Mouse (Mus musculus): Measurements from ENCODE around the gene Krt17.
"Not testable (repeated sequence)": the region's sequence is repeated elsewhere in the genome, so short reads cannot be mapped to it uniquely, and the experiment has no call there.

The Krt17 gene

DNA sequence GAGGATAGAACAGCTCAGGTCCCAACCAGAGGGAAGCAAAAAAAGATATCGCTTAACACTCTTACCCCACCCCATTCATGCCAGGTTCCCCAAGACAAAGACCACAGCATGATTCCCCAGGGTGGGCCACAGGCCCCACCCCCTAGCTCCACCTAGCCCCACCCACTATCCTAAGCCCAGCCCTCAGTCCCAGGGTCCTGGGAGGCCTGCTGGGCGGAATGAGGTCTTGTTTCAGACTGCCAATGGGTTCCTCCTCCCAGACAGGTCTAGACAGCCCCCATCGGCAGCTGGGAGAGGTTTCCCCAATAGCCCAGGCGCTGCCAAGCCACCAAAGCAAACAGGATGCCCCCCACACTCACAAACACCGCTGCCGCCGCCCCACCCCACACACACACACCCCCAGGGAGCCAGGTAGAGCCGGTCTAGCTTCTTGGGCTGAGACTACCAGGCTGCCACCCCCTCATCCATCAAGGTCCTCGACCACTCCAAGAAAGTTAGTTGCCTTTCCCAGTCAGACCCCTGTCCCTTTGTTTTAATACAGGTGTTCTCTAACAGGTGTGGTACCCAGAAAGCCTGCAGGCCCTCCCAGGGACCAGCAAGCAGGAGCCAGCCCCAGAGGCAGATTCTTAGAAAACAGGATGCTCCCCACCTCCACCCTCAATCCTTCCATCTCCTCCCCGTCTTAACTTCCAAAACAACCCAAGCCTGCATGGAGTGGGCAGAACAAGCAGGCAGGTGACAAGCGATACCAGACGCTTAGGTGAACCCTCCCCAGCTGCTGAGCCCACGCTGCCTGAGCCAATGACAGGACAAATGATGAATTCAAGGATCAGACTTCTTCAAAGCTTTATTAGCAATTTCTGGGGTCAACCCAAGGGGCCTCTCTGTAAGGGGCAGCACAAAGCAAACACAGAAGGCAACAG lies 1.5 kb upstream of the Krt17 start:
- no peak for DNase-seq

DNA sequence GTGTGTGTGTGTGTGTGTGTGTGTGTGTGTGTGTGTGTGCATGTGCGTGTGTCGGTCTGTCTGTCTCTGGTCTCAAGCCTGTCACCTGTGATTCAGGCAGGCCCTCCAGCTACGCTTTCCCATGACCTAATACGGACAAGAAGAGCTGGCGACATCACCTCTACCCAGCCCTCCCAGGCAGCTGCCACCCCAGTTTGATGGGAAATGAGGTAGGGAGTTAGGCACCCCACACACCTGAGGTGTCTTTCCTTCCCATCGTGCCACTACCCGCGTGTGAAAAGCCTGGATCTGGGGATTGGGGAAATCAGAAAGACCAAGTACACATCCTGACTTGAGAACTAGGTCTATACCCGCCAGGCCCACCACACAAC lies 391 bp upstream of the Krt17 start:
- no peak for DNase-seq

DNA sequence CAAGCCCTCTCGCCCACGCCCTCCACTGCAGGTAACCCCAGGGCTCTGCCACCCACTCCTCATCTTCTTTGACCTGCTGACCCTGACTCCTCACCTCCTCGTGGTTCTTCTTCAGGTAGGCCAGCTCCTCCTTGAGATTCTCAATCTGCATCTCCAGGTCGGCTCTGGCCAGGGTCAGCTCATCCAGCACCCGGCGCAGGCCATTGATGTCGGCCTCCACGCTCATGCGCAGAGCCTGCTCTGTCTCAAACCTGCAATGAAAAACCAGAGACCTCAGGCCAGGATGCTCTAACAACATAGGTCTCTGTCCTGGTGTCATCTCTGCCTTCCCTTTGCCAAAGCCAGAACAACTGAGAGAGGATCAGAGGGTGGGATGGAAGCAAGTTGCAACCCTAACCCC lies 1.8 kb downstream of the Krt17 start:
- DNase-seq: no peak

DNA sequence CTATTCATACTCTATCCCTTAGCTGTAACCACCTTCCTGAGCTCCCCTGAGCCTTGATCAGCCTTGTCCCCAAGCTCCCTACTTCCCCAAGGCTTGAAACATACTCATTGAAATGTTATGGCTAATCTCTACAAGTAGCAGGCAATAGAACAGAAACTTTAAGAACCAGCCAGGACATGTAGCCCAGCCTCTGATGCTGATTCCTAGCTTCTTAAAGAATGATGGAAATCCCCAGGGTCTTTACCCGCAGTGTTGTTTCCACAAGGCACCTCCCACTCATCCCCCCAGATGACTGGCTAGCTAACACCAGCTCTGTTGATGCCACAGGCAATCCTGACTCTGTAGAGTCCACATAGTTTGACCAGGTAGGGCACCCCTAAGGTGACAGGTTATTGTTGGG lies 2.9 kb downstream of the Krt17 start:
- no peak for DNase-seq

DNA sequence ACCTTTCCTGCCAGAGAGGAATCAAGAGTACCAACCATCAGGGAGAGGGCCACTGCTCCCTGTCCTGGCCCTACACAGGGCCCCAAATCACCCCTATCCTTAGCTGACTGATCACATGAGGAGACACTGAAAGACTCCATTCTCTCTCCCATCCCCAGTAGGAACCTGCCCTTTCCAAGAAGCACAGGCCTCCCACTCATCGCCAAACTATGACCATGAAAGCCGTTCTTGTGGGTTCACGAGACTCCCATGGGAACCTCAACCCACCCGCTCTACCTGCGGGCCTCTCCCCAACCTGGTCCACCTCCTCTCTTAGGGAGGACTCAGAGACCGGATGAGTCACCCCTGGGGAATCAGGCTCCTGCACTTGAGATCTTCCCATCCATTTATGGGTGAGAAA lies 5.3 kb downstream of the Krt17 start:
- DNase-seq: no peak

DNA sequence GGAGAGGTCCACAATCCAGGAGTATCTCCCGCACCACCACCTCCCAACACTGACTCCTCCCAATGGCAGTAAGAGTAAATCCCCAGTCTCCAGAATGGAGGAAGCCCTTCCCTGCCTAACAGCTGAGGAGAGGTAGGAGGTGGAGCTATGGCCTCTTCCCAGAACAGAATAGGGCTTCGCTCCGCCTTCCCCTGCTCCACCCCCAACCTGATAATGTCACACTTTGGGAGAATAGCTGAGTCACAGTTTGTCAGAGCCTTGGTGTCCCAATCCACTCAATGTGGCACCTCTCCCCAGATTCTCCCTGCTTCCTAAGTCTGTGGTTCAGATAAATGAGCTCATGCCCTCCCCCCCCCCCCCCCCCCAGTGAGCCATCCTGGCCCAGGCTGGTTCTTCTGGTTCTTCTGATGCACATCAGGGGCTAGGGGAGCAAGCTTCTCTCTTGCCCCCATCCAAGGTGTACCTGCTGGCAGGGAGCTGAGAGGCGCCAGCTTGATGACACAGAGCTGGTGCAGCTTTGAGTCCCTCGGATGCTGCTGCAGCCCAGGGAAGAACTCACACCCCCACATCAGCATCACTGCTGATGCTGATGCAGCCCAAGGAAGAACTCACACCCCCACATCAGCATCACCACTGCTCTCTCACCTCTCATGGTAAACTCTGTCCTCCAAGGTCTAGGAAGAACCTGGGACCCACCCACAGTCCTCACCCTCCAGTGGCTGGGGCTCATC lies 6.3 kb downstream of the Krt17 start:
- DNase-seq: no peak

DNA sequence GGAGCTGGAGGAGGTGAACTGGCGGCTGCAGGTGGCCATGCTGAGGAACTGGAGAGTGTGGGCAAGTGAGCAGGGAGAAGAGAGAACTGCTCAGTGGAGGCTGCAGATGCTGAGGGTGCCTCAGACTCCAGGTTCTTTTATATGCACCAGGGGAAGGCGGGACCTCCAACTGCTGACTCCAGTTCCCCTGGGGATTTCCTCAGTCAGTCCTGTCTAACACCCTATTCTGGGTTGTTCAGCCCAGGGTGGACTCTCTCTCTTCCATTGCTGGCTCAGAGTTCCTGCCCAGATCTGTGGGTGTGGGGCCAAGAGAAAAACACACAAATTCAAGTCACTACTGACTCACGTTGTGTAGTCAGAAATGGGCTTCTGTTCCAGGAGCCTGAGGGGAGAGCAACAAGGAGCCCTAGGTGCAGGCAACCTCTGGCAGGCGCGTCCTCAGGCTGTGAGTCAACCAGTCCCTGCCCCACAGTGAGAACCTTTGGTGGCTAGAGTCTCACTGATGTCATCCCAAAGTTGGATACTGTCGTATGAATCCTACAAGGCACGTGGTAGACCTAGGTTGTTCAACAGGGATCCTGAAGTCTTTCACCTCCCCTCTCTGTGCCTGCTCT lies 11.9 kb downstream of the Krt17 start, which contains the start of gene Krt16:
TSS of gene Krt16 (minus strand) at position 51 of the 614 bp plus-strand sequence.
- no peak for DNase-seq

DNA sequence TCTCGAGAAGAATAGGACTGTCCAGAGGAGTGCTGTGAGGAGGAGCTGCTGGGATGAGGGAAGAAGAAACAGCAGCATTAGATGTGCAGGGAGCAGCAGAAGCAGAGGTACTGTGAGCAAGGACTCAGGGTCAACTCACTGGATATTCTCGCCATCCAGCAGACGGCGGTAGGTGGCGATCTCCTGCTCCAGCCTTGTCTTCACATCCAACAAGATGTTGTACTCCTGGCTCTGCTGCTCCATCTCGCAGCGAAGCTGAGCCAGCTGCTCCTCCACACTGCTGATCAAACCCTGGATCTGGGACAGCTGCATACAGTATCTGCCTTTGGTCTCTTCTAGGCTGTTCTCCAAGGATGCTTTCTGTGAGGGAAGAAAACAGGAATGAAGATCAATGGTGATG lies 14.4 kb downstream of the Krt17 start:
- DNase-seq: not testable (repeated sequence)

DNA sequence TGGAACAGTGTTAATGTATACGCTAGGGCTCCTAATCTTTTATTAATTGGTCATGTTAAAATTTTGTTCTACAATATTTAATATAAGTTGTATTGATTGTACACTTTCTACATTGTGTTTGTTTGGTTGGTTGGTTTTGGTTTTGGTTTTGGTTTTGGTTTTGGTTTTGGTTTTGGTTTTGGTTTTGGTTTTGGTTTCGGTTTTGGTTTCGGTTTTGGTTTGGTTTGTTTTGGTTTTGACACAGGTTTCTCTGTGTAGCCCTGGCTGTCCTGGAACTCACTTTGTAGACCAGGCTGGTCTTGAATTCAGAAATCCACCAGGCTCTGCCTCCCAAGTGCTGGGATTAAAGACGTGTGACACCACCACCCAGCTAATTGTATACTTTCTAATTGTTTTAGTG lies 20.6 kb downstream of the Krt17 start:
- DNase-seq: not testable (repeated sequence)

DNA sequence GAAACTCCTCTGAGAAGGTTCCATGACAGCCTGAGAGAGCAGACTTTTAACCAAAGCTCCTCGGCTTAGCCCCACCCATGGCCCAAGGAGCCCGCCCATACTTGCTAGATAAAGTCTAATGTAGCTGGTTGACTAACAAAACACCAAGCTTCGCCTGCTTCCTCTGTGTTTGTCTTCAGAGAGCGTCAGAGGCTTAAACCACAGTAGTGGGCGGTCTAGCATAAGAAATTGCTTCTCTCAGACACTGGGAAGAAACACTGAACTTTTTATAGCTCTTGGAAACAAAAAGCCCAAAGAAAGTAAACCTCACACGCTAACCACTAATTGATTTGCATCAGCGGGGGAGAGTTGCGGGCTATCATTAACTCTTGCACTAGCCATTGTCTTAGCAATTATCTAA lies 39.1 kb downstream of the Krt17 start:
- DNase-seq: no peak

DNA sequence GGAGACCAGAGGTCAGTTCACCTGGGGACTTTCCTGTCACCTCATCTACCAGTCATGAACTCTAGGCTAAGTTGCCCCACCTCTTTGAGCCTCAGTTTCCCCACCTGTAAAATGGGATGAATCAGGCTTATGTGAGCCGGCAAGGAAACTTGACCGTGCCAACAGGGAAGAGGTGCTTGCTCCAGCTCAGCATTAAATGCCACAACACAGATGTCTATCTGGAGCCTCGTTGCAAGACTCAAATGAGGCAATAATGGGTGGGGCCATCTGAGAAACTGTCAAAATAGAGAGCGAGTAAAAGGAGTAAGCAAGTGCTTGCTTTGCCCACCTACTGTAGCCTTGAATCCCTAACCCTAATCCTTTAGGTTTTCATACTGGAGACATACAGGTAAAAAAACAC lies 41.5 kb downstream of the Krt17 start:
- DNase-seq: no peak

DNA sequence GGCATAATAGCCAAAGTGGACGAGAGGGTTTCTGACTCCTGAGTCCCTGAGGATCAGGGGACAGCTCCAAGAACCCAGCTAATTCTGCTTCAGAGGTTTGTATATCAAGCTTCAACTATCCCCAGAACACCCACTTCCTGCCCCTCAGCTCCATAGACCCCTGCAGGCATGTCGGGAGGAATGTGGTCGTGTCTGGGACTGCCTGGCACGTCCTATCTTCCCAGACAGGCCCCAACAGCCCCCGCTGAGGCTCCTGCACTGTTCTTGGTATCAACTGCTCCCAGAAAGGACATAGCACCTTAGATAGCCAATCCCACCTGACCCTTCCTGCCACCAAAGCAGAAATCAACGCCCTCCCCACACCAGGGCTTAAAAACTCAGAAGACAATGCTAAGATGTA lies 52.3 kb downstream of the Krt17 start:
- no peak for DNase-seq

DNA sequence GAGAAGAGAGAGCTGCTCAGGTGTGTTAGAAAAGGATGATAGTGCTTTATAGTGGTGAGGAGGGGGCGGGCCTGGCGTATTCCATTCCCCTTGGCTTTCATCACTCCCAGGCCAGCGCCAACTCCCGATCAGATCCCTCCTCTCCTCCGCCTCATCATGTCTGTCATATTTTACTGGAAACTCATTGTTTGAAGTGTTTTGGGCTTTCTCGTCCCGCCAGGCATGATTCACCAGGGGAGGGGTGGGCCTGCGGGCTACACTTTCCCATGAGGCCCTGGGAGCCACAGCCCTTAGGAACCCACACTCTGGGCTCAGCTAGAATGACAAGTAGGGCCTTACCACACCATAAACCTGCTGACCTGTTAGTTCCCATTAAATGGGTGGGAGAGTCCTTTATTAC lies 53.3 kb downstream of the Krt17 start, which contains the start of gene Krt14:
TSS of gene Krt14 (minus strand) at position 51 of the 400 bp plus-strand sequence.
- no peak for DNase-seq
